Mouse (Mus musculus): ENCODE measurements around the gene Iqcj. TPM values are rescaled to one million over a fixed set of nuclear protein-coding genes. Genes with fewer than 3 reads are reported as not detected.
"Not testable (repeated sequence)": the region's sequence is repeated elsewhere in the genome, so short reads cannot be mapped to it uniquely, and the experiment has no call there.

Gene Iqcj
- polyA plus RNA-seq, 1 experiment: not detected

DNA sequence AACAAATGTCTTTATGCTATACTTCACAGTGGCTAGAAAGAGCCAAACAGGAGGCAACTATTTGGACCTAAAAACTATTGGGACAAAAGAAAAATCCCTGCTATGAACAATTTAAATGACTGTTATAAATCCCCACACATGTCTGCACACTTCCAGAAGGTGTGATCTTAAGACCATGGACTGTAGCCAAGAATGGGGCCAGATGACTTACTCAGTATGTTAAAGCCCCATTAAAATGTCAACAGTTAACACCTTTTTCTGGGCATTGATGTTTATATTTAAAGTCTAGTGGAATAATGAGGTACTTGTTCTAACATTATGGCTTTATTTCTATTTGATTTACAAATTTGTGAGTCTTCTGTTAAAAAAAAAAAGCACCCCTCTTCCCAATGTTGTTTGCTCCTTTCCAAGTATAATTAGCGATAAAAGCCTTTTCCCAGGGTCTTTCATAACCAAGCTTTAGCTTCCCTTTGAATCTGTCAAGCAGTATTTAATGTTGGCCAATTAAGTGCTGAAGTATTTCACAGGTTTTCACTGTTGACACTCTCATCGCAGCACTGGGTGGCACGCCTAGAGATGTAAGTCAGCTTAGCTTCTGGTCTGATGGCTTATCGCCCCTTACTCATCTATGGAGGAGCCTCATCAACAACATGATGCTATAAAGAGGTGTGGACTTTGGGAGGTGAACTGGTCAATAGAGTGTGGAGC, 204.9 kb downstream of the Iqcj start:
- Histone ChIP-seq H3K4me2 (ENCODE audit: low read depth) (no peak overlapping the region), H3ac (ENCODE audit: control insufficient read depth, insufficient read length) (no peak overlapping the region), H3K79me2 (ENCODE audit: control insufficient read depth, insufficient read depth) (no peaks in the 10 kb centered on the region), H3K27me3 (ENCODE audit: control insufficient read depth, insufficient read depth, insufficient read length) (no peaks in the 10 kb centered on the region), H3K36me3 (ENCODE audit: control insufficient read depth, insufficient read depth) (no peaks in the 10 kb centered on the region), H3K4me3 (no peak overlapping the region)
- TF ChIP-seq MYOD1 (IDR thresholded peaks at IDR 0.05; ENCODE audit: control insufficient read depth in 1 of 3, insufficient read length in 2 of 3, low read depth in 2 of 3): no peak
- TF ChIP-seq CEBPB (IDR thresholded peaks at IDR 0.05; ENCODE audit: insufficient read depth, poor library complexity, severe bottlenecking): no peak
- TF ChIP-seq USF1 (IDR thresholded peaks at IDR 0.05; ENCODE audit: low read depth): no peak
- no peak for TF ChIP-seq REST (IDR thresholded peaks at IDR 0.05; ENCODE audit: insufficient read depth, insufficient read length)
- no peak for TF ChIP-seq SRF (IDR thresholded peaks at IDR 0.05; ENCODE audit: control insufficient read depth, insufficient read length, low read depth)
- no peak for TF ChIP-seq MAX (IDR thresholded peaks at IDR 0.05; ENCODE audit: low read depth)

DNA sequence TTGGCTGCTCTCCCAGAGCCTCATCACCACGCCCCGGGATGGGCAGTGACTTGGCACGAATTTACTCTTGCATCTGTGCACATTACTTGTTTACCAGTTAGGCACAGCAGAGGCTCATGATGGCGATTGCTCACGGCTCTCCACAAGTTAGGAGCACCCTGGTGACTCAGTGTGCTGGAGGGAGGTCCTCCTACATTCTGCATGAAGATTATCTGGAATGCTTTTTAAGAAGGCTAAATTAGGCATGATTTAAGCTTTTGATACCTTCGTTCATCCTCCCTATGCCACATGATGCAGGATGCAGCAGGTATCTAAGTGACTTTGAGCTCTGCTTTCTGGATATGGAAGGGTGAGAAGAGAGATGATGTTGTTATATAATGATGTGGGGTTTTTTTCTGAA, 207.5 kb downstream of the Iqcj start:
- H3K4me3 ChIP-seq; H3K27me3 ChIP-seq (ENCODE audit: control insufficient read depth, insufficient read depth, insufficient read length): not testable (repeated sequence)

DNA sequence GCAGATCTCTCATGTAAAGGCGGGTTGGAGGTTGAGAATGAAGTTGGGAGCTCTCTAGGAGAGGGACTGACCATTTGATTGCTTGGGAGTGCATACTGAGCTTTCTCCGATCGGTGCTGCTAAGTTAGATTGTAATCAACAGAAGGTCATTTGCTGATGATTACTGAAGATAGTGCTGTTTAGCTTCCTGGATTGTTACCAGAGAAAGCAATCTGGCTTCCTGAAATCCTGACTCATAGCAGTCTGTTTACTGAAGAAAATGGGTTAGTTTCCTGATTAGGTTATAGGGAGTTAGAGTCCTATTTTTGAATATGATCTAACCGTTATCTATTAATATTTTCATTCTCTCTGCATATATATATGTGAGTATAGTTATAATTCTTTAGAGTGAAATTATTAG, 209.3 kb downstream of the Iqcj start:
- no peak for TF ChIP-seq MAX (IDR thresholded peaks at IDR 0.05; ENCODE audit: low read depth)
- TF ChIP-seq MYOD1 (IDR thresholded peaks at IDR 0.05; ENCODE audit: control insufficient read depth in 1 of 3, insufficient read length in 2 of 3, low read depth in 2 of 3): no peak
- no peak for TF ChIP-seq SRF (IDR thresholded peaks at IDR 0.05; ENCODE audit: control insufficient read depth, insufficient read length, low read depth)
- TF ChIP-seq TCF12 (IDR thresholded peaks at IDR 0.05; ENCODE audit: insufficient read depth, poor library complexity, severe bottlenecking): no peak
- TF ChIP-seq CEBPB (IDR thresholded peaks at IDR 0.05; ENCODE audit: insufficient read depth, poor library complexity, severe bottlenecking): no peak
- no peak for TF ChIP-seq POLR2AphosphoS2 (IDR thresholded peaks at IDR 0.05; ENCODE audit: insufficient read length, low read depth)
- no peak for TF ChIP-seq MYOG (IDR thresholded peaks at IDR 0.05; ENCODE audit: control insufficient read depth in 1 of 3, insufficient read depth in 1 of 3, insufficient read length in 2 of 3, low read depth in 2 of 3)
- TF ChIP-seq POLR2A (IDR thresholded peaks at IDR 0.05; ENCODE audit: insufficient read length, low read depth): no peak
- no peak for TF ChIP-seq USF1 (IDR thresholded peaks at IDR 0.05; ENCODE audit: low read depth)
- TF ChIP-seq E2F4 (IDR thresholded peaks at IDR 0.05; ENCODE audit: insufficient read depth): no peak
- no peak for TF ChIP-seq TCF3 (IDR thresholded peaks at IDR 0.05; ENCODE audit: insufficient read length, low read depth)
- no peak for TF ChIP-seq REST (IDR thresholded peaks at IDR 0.05; ENCODE audit: insufficient read depth, insufficient read length)
- no peaks in the 10 kb centered on the region for H3K27me3 ChIP-seq (ENCODE audit: control insufficient read depth, insufficient read depth, insufficient read length)

More for the DNA sequence above, 207.5 kb downstream of the Iqcj start:
- not testable (repeated sequence) for H3ac ChIP-seq (ENCODE audit: control insufficient read depth, insufficient read length); H3K79me2 ChIP-seq (ENCODE audit: control insufficient read depth, insufficient read depth); H3K4me2 ChIP-seq (ENCODE audit: low read depth); H3K36me3 ChIP-seq (ENCODE audit: control insufficient read depth, insufficient read depth)

DNA sequence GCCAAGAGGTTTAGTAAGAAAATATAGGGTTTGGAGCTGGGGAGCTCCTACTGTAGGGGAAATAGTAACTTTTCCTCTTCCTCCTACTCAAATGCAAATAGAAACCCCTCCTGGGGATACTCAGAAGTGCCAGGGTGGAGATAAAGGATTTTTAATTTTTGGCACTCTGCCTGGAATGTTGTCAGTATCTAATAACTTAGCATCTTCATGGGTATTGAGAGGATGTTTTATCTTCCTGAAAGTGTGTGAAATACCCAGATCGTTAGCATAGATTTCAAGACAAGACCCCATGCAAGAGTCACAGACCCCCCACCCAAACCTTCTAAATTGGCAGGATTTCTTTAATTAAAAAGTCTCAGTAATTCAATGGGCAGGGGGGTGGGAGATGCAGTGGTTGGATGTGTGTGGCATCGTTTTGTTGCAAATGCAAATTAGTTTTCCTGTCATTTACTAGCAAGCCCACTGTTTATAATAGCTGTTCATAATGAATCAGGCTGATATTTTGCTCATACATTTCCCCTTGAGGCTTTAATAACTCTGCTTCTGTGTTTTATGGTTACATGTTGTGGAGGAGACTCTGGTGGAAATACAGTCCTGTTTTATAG, 213.2 kb downstream of the Iqcj start:
- no peak overlapping the region for H3ac ChIP-seq (ENCODE audit: control insufficient read depth, insufficient read length)
- H3K27me3 ChIP-seq (ENCODE audit: control insufficient read depth, insufficient read depth, insufficient read length): no peaks in the 10 kb centered on the region
- H3K79me2 ChIP-seq (ENCODE audit: control insufficient read depth, insufficient read depth): no peaks in the 10 kb centered on the region
- H3K4me2 ChIP-seq (ENCODE audit: low read depth): no peak overlapping the region
- no peaks in the 10 kb centered on the region for H3K36me3 ChIP-seq (ENCODE audit: control insufficient read depth, insufficient read depth)
- TF ChIP-seq USF1 (IDR thresholded peaks at IDR 0.05; ENCODE audit: low read depth) (no peak), TCF3 (IDR thresholded peaks at IDR 0.05; ENCODE audit: insufficient read length, low read depth) (no peak), MYOG (IDR thresholded peaks at IDR 0.05; ENCODE audit: control insufficient read depth in 1 of 3, insufficient read depth in 1 of 3, insufficient read length in 2 of 3, low read depth in 2 of 3) (no peak), POLR2AphosphoS2 (IDR thresholded peaks at IDR 0.05; ENCODE audit: insufficient read length, low read depth) (no peak), REST (IDR thresholded peaks at IDR 0.05; ENCODE audit: insufficient read depth, insufficient read length) (no peak), MAX (IDR thresholded peaks at IDR 0.05; ENCODE audit: low read depth) (no peak), POLR2A (IDR thresholded peaks at IDR 0.05; ENCODE audit: insufficient read length, low read depth) (no peak), SRF (IDR thresholded peaks at IDR 0.05; ENCODE audit: control insufficient read depth, insufficient read length, low read depth) (no peak), TCF12 (IDR thresholded peaks at IDR 0.05; ENCODE audit: insufficient read depth, poor library complexity, severe bottlenecking) (no peak), MYOD1 (IDR thresholded peaks at IDR 0.05; ENCODE audit: control insufficient read depth in 1 of 3, insufficient read length in 2 of 3, low read depth in 2 of 3) (no peak)
- H3K4me3 ChIP-seq: no peak overlapping the region

More for the DNA sequence above, 209.3 kb downstream of the Iqcj start:
- Histone ChIP-seq H3ac (ENCODE audit: control insufficient read depth, insufficient read length) (no peak overlapping the region), H3K36me3 (ENCODE audit: control insufficient read depth, insufficient read depth) (no peaks in the 10 kb centered on the region), H3K4me2 (ENCODE audit: low read depth) (no peak overlapping the region), H3K79me2 (ENCODE audit: control insufficient read depth, insufficient read depth) (no peaks in the 10 kb centered on the region), H3K4me3 (no peak overlapping the region)

Other genes starting within 250 kb of the Iqcj start
- not detected for gene Iqschfp, start within 50 bp of the Iqcj start, polyA plus RNA-seq (2012; fragmentation: generic; extraction: Trizol)
- 23.3 TPM for gene Schip1, start 172.6 kb downstream of the Iqcj start, polyA plus RNA-seq (2012; fragmentation: generic; extraction: Trizol)

All from myocyte (in vitro differentiated cells).